Mouse (Mus musculus) mouse embryonic stem cell (cell line): ENCODE data around the gene Tnrc6a.

ENCODE experiments used
- in situ Hi-C, 2 experiments: fragments of 300-500 bp; cut with MboI; formaldehyde crosslinking; loops; 1 replicate in 1 of 2; 3 replicates in 1 of 2; pipeline ENCODE4 v1.14.3; 2019 to 2020; ENCODE audit warnings: low sequenced_read_pairs in 2 of 2, low pct_unique_long_range_greater_than_20kb in 1 of 2, mixed read lengths in 1 of 2; ENCODE audit not compliant: unreplicated experiment in 1 of 2

Gene Tnrc6a

GRCm38 (mm10) chr7:123181787-123182701 lies 58.4 kb downstream of the Tnrc6a start:
- in situ Hi-C loops: loop anchor here (25.0 kb wide), 2 partner anchors 170 to 195 kb away; no protein-coding TSS in a partner anchor

GRCm38 (mm10) chr7:123184891-123185290 lies 61.2 kb downstream of the Tnrc6a start:
- in situ Hi-C loops: loop anchor here (25.0 kb wide), 2 partner anchors 173 to 198 kb away; no protein-coding TSS in a partner anchor

DNA sequence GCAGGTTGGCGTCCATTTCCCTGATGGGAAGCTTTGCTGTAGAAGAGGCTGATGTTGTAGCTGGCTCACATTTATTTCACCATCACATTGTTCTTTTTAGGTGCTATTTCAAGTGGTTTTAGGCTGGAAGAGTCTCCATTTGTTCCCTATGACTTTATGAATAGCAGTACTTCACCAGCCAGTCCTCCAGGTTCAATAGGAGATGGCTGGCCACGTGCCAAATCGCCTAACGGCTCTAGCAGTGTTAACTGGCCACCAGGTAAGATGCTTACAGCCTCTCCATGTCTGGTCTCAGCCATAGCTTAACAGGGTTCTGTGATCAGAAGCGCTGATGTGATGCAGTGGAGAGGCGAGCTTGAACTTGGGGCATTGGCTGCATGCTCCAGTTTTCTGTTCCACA lies 62.8 kb downstream of the Tnrc6a start:
- in situ Hi-C loops: loop anchor here (25.0 kb wide), 2 partner anchors 174 to 199 kb away; no protein-coding TSS in a partner anchor

GRCm38 (mm10) chr7:123187246-123187645 lies 63.6 kb downstream of the Tnrc6a start:
- in situ Hi-C loops: loop anchor here (25.0 kb wide), 2 partner anchors 175 to 200 kb away; no protein-coding TSS in a partner anchor

DNA sequence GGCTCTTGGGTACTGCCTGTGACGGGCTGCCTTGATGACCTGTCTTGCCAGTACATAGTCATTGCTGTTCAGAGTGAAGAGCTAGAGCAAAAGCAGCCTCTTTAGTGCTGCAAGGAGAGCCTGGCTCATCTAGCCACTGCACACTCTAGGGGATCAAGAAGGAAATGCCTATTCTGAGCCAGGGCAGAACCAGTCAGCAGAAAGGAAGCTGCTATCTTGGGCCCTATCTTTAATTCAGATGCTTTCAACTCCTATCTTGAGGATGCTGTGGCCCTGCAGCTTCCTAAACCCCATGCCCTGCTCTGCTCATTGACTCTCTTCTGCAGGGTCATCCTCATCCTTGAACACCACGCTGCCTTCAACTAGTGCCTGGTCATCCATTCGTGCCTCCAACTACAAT lies 64.8 kb downstream of the Tnrc6a start:
- in situ Hi-C loops: loop anchor here (25.0 kb wide), 2 partner anchors 176 to 201 kb away; no protein-coding TSS in a partner anchor

- in situ Hi-C loops: loop anchor here (25.0 kb wide), 2 partner anchors 177 to 202 kb away; no protein-coding TSS in a partner anchor
Measured at GRCm38 (mm10) chr7:123189762-123190161, 66.1 kb downstream of the Tnrc6a start.

- in situ Hi-C loops: loop anchor here (25.0 kb wide), 2 partner anchors 179 to 204 kb away; no protein-coding TSS in a partner anchor
Measured at GRCm38 (mm10) chr7:123191731-123192130, 68.0 kb downstream of the Tnrc6a start.

DNA sequence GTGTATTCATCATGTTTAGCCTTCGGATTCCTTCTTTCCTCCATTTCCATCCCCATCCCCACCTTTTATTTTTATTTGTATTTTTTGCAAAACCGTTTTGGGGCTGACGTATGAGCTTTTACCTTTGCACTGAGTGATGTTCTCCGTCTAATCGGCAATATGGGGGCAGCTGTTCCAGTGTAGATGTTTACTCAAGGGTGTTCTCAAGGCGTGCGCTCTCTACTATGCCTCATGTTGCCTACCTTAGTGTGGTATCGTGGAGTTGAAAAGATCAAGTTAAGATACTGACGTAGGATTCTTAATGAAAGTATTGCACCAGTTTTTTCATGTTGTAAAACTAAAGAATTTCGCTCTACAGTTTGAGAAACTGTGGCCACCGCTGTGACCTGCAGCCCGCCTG lies 69.5 kb downstream of the Tnrc6a start:
- in situ Hi-C loops: loop anchor here (25.0 kb wide), 2 partner anchors 181 to 206 kb away; no protein-coding TSS in a partner anchor

DNA sequence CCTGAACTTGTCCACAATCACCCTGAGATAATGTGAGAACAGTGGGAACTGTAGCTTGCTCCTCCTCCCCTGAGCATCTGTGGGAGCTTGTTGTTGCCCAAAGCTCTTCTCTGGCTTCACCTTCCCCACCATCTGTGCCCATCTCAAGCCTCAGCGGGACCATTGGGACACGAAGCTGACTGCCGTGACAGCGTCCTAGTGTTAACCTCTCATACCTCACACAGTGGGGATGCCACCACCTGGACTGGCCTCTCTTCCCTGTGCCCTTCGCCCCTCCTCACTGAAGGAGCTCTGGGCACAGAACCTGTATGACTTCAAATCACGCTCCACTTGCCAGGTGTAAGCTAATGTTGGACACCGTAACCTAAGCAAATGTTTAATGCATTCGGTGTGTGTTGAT lies 71.0 kb downstream of the Tnrc6a start:
- in situ Hi-C loops: loop anchor here (25.0 kb wide), 2 partner anchors 182 to 207 kb away; no protein-coding TSS in a partner anchor

DNA sequence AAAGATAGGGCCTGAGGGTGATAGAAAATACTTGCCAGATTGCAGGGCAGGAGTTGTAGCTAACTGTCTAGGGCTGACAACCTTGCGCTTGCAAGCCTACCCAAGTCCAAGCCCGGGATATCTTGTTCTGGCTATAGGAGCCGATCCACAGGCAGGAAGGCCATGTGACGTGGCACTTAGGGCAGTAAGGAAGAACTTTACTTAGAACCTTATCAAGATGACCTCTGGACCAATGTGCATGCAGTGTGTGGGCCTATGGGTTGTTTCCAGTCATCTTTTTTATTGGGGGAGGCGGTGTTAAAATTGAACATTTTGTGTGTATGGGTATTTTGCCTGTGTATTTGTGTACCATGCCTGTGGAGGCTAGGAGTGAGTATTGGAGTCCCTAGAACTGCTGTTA lies 72.7 kb downstream of the Tnrc6a start:
- in situ Hi-C loops: loop anchor here (25.0 kb wide), 2 partner anchors 184 to 209 kb away; no protein-coding TSS in a partner anchor

- in situ Hi-C loops: loop anchor here (25.0 kb wide), 2 partner anchors 186 to 211 kb away; no protein-coding TSS in a partner anchor
Measured at GRCm38 (mm10) chr7:123198695-123199094, 75.0 kb downstream of the Tnrc6a start.

GRCm38 (mm10) chr7:123199151-123199550 lies 75.5 kb downstream of the Tnrc6a start:
- in situ Hi-C loops: loop anchor here (25.0 kb wide), 2 partner anchors 187 to 212 kb away; no protein-coding TSS in a partner anchor

DNA sequence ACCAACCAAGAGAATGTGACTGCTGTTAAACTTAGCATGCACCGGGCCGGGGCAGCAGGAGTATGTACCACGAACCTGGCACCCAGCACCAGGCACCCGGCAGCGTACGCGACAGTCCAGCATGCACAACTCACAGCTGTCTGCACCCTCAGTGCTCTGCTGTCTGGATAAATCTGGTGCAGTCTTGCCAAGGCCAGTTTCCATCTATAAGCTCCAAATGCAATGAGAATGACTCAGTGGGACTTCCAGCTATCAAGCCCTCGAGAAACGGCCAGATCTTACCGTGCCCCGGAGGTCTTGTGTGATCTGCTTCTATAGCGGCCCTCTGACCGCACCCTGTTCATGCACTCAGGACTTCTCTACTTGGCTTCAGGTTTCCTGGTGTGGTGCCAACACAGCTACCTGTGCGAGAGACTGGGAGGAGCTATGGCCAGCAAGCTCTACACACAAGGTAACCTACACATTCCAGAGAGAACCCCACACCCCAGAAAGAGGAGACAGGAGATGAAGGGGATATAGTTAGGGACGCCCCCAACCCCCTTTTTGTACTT lies 76.0 kb downstream of the Tnrc6a start:
- in situ Hi-C loops: loop anchor here (25.0 kb wide), 2 partner anchors 187 to 212 kb away; no protein-coding TSS in a partner anchor

DNA sequence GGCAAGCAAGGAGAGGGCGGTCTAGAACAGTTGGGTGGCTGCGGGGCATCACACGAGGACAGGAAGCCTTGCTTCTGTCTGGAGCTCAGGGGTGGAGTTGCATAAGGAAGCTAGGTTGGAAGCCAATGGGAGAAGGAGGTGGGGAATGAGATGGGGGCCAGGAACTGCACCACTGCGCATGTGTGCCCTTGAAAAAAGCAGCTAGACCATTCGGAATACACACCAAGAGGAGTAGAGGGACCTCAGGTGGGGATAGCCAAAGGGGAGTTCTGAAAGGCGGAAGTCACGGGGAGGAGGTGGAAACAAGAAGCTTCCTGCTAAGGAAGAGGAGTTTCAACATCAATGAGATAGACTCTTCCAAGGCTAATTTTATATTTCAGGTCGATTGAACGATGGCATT lies 77.0 kb downstream of the Tnrc6a start:
- in situ Hi-C loops: no loop called here

- in situ Hi-C loops: loop anchor here (5.0 kb wide), 2 partner anchors 257 to 262 kb away; partner anchors contain the start of gene Aqp8 (in 1 of the 2)
Measured at GRCm38 (mm10) chr7:123205261-123205660, 81.6 kb downstream of the Tnrc6a start.

GRCm38 (mm10) chr7:123207561-123207960 lies 83.9 kb downstream of the Tnrc6a start:
- in situ Hi-C loops: loop anchor here (5.0 kb wide), 2 partner anchors 255 to 260 kb away; partner anchors contain the start of gene Aqp8 (in 1 of the 2)

- in situ Hi-C loops: loop anchor here (5.0 kb wide), 2 partner anchors 252 to 257 kb away; partner anchors contain the start of gene Aqp8 (in 1 of the 2)
Measured at GRCm38 (mm10) chr7:123209864-123210263, 86.2 kb downstream of the Tnrc6a start.

- in situ Hi-C loops: no loop called here
Measured at GRCm38 (mm10) chr7:123211461-123211860, 87.8 kb downstream of the Tnrc6a start.

DNA sequence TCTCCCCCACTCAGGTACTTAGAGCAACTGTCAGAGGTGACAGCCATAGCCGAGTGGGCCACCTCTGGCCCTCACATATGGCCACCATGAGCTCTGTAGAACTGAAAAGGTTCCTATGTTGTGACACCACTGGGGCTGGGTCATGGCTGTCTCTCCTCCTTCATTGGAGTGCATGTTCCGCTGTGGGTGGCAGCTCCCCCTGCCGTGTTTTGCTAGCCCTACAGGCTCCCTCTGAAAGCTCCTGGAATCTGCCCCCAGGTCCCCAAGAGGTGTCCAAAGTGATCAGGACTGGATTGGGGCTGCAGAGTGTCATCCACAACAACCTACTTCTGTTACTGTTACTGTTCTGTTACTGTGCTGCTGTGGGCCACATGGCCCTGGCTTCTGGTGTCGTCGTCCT lies 88.6 kb downstream of the Tnrc6a start:
- in situ Hi-C loops: no loop called here
